Mouse (Mus musculus) c-Kit-positive CD71-negative TER-119-negative erythroid progenitor cells, embryonic 14.5 days (primary cell): Measurements from ENCODE around the gene Plxnb2.

Experiments used
- DNase-seq: peaks from one replicate; pipeline ENCODE4 v3.0.0-alpha.2; 2013; ENCODE audit warnings: low read depth

Plxnb2 gene

DNA sequence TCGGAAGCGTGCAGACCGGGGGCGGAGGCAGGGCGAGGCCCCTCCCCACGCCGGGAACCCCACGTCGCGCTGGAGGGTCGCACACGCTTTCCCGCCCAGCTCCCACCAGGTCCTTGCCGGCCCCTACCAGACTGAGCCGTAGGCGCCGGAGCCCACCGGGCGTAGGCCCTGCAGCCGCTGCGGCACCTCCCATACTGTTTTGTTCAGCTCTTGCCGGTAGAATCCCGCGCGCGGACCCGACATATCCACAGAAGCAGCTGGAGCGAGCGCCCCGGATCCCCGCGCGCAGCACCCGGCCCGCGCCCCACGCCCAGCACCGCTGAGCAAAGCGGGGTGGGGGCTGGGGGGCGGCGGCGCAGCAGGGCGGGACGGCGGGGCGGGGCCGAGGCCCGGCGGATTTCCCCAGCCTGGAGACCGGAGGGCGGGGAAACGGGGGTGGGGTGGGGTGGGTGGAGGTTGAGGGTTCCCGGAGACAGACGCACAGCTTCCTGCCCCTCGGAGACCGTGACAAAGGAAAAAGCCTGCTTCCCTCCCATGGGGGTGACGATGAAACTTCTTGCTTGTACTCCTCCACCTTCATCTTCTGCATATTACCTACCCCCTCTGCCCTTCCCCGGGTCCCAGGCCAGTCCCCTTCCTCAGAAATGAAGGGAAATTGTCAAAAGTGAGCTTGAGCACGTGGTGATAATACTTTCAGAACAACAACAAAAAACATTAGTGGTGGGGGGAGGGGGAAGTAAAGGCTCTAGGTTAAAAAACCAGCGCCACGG lies 31.1 kb downstream of the Plxnb2 start, which contains the start of gene Mapk11:
Gene Mapk11 (minus strand): TSS at position 358 of the 770 bp plus-strand sequence.
- DNase-seq = no peak

DNA sequence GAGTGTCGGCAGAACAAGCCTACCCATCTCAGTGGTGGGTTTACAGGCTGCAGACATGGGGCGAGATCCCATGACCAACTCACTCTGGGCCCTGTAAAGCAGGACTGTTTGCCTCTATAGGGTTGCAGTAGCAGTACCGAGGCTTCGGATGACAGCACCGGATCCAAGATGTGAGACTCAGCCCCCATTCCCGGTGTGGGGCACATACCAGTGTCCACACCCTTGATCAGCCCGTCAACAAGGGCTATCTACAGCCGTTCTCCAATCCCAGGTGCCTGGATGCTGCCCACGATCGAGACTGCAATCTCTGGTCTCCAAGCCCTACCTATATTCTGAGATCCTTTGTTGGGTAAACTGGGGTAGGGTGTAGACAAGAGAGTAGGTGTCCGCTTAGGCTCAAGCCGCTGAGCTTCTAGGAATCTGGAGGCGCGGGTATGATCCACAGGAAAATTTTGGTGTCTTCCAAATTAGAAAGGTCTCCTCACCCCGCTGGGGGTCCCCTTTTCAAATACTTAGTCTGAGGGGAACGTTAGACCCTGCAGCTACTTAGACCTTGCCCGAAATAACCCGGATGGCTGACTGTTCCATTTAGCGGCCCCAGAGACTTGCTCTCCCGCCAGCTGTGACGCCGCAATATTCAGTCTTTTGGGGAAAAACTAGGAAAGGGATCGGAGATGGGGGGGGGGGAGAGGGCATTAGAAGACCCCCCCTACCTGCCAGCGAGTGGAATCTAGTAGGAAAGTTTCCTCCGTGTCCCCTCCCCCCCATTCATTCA lies 31.9 kb downstream of the Plxnb2 start:
- no peak for DNase-seq

DNA sequence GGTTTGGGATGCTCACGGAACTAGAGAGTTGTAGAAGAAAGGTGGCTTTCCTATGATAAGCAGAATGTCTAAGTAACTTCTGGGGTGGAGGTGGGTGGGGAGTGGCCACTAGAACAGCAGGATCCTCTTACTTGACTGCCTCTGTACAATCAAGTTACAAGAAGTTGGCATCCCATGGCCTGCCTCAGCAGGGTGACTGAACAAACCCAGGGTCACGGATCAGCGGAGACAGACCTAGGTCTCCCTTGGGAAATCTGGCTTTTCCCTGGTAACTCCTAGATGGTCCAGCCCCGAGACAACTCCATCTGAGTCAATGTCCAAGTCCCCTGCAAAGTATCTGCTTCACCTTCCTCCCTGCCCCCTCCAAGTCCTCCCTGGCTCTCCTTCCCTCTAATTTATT lies 32.7 kb downstream of the Plxnb2 start:
- no peak for DNase-seq

DNA sequence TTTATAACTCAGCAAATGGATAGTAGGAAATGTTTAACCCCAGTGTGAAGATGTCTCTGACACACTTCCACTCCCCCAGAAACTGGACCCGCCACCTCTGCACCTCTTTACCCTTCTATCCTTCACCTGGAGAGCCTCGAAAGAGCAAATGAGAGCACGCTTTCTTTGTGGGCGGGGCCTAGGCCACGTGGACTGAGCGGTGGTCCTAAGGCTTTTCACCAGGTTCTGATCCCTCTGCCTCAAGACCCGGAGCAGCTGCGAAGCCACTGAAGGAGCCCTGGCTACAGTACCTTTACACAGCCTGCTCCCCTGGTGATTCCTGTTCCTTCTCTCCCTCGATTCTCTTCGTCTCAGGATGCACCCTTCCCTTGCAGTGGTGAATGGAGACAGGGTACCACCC lies 33.1 kb downstream of the Plxnb2 start:
- no peak for DNase-seq

DNA sequence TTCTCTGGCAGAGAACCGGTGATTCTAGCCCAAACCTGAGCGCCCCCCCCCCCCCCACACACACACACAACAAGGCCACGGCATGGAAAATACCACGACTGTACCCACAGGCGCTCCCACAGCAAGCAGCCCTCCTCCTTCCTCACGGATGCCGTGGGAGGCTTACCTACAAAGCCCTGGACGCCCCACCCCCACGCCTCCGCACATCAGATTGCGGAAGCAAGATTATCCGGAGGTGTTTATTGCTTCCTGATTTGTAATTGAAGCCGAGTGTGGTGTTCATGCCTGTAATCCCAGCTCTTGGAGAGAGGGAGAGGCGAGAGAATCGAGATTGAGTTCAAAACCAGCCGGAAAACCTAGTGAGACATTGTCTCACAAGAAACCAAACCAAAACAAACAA lies 33.6 kb downstream of the Plxnb2 start:
- DNase-seq = no peak

DNA sequence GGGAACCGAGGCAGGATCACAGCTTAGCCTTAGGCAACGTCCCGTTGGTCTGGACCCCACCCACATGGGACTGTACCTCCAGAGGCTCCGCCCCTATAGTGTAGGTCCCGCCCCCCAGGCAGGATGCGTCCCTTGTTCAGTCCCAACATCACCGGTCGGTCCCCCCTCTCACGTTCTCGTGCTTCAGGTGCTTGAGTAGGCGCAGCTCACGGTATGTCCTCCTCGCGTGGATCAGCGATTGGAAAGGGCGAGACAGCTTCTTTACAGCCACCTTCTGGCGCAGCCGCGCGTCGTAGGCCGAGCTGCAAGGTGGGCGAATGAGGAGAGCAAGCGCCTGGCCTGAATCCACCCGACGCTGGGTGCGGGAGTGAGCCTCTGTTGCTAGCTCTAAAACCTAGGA lies 34.1 kb downstream of the Plxnb2 start:
- DNase-seq = no peak

DNA sequence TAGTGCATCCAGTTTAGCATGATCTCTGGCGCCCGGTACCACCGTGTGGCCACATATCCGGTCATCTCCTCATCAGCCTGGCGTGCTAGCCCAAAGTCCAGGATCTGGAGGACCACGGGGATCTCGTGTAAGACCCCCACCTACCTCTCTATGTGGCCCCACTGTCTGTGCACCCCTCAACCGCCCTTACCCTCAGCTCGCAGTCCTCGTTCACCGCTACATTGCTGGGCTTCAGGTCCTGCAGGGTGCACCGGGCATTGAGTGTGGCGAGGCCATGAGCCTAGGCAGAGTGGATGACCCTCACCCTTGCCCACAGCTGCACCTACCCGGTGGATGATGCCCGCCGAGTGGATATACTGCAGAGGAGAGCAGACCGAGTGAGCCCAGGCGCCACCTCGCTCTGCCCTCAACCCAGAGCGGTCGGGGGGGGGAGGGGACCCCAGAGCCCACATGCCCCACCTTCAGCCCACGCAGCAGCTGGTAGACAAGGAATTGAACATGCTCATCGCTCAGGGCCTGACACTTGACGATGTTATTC lies 34.7 kb downstream of the Plxnb2 start:
- no peak for DNase-seq

DNA sequence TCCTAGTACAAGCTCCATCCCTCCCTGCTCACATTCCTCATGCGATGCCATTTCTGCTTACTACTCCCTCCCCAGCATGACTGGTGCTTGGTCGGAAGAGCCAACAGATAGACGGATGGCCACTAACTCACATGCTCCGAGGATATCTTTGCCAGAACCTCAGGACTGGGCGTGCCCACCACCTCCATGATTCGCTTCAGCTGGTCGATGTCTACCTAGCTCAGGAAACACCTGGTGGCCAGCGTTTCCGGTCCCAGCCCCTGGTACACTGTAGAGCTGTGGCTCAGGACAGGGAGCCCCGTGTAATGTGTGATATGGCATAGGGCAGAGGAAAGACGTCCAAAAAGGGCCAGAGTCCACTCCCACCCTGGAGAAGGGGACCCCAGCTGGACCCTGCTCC lies 35.6 kb downstream of the Plxnb2 start:
- no peak for DNase-seq

DNA sequence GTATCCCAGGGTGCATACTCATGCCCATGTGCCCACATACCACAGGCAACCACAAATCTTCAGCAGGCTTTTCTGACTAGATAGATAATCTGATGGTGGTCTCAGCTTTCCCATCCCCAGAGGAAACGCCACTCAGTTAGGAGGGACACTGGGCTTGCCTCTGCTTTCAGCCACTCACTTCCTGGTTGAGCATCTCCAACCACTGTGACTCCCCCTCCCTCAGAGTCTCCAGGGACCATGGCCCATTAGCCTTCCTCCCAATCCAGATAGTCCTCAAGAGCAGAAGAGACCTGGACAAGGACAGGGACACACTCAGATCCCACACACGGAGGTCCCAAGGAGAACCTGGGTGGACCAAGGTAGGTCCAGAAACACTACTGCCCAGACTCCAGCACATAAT lies 37.5 kb downstream of the Plxnb2 start:
- no peak for DNase-seq

DNA sequence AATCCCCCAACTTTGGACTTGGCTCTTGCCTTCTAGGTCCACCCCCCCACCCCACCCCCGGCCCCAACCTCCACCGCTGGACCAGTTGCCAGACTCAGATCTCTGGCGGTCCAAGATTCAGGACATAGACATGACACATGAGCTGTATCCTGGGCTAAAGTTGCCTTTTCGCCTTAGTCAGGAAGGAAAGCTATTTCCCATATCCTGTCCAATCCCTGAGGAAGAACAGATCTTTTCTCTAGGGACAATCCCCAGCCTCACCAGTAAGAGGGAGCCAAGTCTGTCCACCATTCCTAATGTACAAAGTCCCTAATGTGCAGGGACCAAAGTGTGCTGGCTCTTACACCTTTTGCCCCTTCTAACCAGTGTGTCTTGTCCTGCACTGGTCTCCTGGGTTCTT lies 38.7 kb downstream of the Plxnb2 start:
- no peak for DNase-seq

DNA sequence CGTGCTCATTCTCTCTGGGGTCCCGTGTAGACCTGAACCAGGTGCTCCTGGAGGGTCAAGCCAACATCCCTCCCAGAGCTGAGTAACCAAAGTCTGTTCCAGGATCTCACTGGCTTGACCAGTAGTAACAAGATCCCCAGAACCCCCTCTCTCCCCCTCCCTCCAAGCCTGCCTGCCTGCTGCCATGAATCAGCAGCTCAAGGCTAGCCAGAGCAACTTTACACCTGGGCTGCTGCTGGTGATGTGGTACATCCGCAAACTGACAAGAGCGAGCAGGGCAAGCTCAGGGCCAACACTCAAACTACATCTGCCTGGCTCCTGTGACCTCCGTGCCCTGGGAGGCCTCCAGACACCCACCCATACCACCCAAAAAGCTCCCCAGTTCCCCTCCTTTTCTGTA lies 39.1 kb downstream of the Plxnb2 start:
- no peak for DNase-seq

DNA sequence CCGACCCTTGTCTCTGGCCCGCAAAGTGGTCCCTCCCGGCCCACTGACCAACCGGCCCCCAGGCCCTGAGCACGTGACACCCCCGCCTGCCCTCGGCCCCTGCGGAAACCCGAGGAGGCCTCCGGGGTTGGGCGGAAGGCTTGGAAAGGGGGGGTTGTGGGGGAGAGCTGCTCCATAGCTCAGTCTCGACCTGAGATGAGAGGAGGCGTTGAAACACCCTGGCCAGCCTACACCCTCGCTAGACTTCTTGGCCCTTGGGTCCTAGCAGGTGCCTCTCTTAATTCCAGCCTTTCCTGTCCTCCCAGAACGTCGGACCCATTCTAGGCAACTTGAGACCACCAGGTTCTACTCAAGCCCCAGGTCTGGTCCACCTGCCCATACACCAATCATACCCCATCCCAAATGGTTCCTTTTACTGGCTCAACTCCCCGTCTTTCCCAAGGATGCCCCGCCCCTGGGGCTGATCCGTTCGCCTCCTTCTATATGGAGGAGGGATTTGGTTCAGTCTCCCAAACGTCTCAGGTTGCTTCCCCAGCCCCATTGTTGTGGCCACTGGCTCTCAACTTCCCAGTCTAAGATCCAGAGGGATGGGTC lies 39.8 kb downstream of the Plxnb2 start, which contains the start of gene Mapk12:
Gene Mapk12 (minus strand): TSS at position 45 of the 594 bp plus-strand sequence.
- no peak for DNase-seq

DNA sequence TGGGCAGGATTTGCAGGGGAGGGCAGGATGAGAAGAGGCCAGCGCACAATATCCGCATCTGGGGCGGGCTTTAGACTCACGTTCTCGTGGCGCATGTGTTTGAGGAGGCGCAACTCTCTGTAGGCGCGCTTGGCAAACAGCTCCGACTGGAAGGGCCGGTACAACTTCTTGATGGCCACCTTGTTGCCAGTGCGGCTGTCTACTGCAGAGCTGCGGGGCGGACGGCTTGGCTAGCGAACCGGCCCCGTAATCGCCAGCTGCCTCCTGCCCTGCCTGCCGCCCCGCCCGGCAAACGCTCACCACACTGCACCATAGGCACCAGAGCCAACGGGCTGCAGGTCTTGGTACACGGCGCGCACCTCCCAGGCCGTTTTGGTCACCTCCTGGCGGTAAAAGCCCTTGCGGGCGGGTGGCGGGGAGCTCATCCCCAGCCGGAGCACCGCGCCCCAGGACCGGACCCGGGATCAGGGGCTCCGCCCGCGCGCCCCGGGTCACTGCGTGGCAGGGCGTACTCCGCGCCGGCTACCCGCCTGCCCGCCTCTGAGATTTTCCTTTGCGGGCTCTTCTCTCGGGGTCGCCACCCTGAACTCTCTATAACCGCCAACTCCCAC lies 40.4 kb downstream of the Plxnb2 start:
- no peak for DNase-seq

DNA sequence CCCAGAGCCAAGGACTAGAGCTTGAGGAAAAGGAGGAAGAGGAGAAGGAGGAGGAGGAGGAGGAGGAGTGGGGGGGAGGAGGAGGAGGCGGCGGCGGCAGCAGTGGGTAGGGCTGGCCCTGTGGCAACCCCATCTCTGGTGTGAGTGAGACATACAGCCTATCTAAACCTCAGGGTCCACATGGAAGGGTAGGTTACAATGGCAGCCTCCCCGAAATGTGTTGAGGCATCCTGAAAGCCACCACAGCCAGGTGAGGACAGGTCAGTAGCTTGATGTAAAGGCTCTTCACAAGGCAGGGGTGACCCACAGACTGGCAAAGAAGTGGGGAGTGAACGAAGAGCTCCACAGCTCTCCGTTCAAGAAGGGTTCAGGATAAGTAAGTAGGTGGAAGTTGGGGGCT lies 42.1 kb downstream of the Plxnb2 start:
- DNase-seq = no peak

DNA sequence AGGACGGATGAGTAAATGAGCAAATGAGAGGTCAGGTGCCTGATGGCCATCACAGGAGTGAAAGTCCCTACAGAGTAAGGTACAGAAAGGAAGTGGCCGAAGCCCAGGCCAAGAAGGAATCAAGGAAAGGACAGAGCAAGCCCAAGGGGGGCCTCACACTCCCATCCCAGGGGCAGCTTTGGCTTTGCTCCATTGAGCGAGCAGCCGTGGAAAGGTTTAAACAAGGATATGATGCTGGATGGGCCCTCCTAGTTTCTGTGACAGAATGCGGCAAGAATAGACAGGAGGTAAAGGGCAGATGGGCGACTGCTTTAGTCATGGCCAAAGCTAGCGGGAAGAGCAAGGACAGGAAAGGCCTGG lies 42.6 kb downstream of the Plxnb2 start:
- no peak for DNase-seq

DNA sequence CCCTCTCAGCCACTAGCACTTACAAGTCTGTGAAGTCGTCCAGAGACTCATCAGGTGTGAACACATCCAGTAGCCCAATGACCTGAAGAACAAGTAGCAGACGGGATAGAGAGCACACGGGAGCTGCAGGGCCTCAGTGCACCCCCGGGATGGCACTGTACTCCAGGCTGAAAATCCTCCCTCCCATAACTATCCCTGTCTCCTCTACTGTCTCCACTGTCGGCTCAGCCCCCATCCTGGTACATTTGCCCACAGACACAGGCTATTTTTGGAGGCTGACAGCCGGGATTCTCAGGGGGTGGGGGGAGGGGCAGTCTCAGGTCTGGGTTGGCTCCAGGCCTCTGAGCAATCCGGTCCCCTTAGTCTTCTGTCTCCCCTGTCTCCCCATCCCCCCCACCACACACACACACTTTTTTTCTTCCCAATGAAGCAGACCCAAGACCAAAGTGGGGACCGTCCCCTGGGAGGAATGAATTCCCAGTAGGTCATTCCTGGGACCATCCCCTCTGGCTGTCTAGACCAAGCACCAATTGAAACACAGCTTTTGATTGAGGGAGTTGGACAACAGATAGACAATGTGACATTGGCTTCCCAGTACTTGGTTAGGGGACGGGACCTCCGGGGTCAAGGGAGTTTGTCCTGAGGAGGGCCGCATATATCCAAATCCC lies 43.1 kb downstream of the Plxnb2 start:
- DNase-seq = no peak

DNA sequence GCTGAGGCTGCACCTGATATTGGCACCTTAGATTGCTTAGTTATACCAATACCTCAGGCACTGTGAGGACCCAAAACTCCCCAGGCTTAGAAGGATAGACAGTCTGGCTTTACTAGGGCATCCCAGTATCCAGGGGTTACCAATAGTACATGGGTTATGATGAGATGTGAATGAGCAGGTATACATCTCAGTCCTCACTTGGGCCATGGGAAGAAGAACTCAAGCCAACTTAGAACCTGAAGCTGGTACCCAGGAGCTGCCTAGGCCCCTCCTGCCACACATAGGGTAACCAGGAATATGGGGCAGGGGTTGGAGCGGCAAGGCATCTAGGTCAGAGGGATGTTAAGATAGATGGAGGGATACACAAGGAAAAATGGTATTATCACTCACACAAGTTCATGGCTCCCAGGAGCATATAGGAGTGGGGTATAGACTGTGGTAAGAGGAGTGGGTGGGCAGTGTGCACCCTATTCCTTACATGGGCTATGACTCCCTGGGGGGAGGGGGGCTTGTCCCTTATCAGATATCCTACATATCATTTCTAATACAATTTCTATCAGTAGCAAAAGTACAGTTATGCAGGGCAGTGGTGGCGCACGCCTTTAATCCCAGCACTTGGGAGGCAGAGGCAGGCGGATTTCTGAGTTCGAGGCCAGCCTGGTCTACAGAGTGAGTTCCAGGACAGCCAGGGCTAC lies 44.0 kb downstream of the Plxnb2 start:
- DNase-seq = no peak

DNA sequence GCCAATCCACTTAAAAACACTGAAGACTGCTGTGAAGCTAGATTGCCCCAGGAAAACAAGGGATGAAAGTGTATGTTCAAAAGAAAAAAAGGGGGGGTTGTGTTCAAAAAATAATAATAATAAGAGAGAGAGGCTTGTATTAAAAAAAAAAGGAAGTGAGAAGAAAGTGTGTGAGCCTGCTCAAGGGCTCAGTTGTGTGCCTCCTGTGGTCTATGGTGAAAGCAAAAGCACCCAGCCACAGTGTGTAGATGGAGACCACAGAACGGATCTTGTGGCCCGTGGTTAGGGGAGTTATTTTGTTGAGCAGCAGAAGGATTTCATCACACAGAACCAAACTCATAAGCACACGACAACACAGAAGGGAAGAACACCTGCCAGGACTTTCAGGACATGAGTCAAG lies 49.3 kb downstream of the Plxnb2 start:
- DNase-seq = peak; percentile 70

DNA sequence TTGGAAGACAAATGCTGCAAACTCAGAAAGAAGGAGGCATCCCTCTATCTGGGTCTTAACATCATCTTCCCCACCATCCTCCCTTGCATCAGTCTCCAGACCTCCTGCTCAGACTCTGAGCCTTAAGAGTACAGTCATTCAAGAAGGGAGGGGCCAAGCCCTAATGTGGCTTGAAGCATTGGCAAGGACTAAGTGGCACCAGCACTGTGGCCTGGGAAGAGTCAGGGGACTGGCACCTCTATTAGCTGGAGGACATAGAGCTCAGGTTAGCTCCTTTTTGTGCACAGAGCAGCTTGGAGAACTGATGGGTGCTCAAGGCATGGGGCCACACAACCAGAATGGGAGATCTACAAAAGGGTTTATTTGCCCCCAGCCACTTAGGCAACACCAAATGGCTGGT lies 50.3 kb downstream of the Plxnb2 start:
- no peak for DNase-seq

DNA sequence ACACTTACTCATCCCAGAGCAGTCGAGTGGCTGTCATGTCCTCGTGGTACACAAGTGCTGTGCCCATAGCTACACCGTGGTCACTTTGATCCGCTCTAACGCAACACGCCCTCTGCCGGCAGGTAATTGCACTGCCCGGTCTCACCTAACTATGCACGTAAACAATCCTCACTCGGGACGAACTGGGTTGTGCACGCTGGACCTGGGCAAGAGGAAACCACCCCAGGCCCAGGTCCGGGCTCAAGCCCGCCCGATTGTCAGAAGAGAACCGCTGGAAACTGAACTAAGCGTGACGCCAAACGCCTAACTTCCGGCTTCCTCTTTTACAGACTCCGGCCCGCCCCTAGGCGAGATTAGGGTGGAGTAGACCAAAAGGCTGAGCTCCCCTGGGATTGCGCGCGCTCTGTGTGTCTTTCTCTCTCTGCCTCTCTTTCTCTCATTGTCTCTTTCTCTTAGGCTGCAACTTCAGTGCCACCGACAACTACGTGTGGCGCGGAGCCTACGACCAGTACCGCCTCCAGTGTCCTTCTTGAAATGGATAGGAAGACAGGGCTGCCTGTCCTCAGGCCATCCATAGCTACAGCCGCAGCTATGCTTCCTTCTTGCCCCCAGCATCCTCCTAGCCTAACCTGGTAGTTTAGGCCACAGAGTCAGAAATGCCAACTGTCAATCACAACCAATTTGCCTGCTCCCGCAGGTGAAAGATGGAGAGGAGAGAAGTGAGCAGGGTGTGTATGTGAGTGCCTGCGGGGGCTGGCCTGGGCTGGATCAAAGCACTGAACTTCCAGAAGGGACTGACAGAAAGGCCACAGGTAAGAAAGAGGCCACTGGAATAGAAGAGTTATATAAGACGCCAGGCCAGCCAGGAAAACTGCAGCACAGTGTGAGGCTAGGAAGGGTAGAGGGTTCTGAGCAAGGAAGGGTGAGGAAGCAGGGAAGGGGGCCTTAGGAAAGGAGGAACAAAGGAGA lies 51.9 kb downstream of the Plxnb2 start, which contains the start of gene Hdac10:
Gene Hdac10 (minus strand): TSS at position 319 of the 969 bp plus-strand sequence.
- peak; percentile 70 for DNase-seq
